Mouse (Mus musculus) central nervous system, embryonic 14 days (tissue): ENCODE data around the gene Med10. TPM values are rescaled to one million over a fixed set of nuclear protein-coding genes. Genes with fewer than 3 reads are reported as not detected.

Source experiments
- polyA plus RNA-seq: library from polyadenylated mRNA; depleted of rRNA; stranded (reverse); fragments of >200 nt; gene quantifications from 2 replicates; pipeline ENCODE4 v1.2.3, GENCODE M21; 2012; rRNA removed

The Med10 gene
- 88.3 and 99.1 TPM in 2 replicates for polyA plus RNA-seq

GRCm38 (mm10) chr13:69802095-69802494 is at the start of gene Med10:
Gene Med10, plus strand, starts transcription at chr13:69802395.

Other genes with a start within 250 kb of the Med10 start
- 14.4 and 15.2 TPM in 2 replicates for gene Srd5a1, start 191.0 kb upstream of the Med10 start, polyA plus RNA-seq
- 77.7 and 81.9 TPM in 2 replicates for gene Ube2ql1, start 62.5 kb upstream of the Med10 start, polyA plus RNA-seq